Mouse (Mus musculus) embryonic facial prominence, embryonic 14.5 days (tissue): ENCODE results near the gene Jsrp1. TPM values are rescaled to one million over a fixed set of nuclear protein-coding genes. Genes with fewer than 3 reads are reported as not detected.
"Not testable (repeated sequence)": the region's sequence is repeated elsewhere in the genome, so short reads cannot be mapped to it uniquely, and the experiment has no call there.

ENCODE experiments used
- ATAC-seq: fragments of 200-750 bp; cut with Nextera tagmentation; 2 replicates; pipeline ENCODE4 v1.8.0; 2017; ENCODE audit warnings: low read depth, moderate number of reproducible peaks, moderate TSS enrichment
- DNase-seq: peaks from one replicate; pipeline ENCODE4 v3.0.0-alpha.2; 2015; ENCODE audit warnings: low spot score
- H3K27ac ChIP-seq: fragments of 300-500 bp; sonication (generic); replicated peaks from 2 replicates; pipeline ENCODE4 v1.5.1; 2014; ENCODE audit warnings: low read depth, mild to moderate bottlenecking, low read length, moderate library complexity
- H3K27me3 ChIP-seq: fragments of 300-500 bp; sonication (generic); replicated peaks from 2 replicates; pipeline ENCODE4 v1.6.1; 2014; ENCODE audit warnings: low read length; ENCODE audit not compliant: control insufficient read depth, insufficient read depth
- H3K36me3 ChIP-seq: fragments of 300-500 bp; sonication (generic); 2 replicates; pipeline ENCODE4 v1.6.1; 2014; ENCODE audit warnings: low read length, mixed read lengths; ENCODE audit not compliant: control insufficient read depth, insufficient read depth
- H3K4me1 ChIP-seq: fragments of 300-500 bp; sonication (generic); 2 replicates; pipeline ENCODE4 v1.6.1; 2014; ENCODE audit warnings: antibody characterized with exemption, low read length; ENCODE audit not compliant: control insufficient read depth, insufficient read depth
- H3K4me2 ChIP-seq: fragments of 300-500 bp; sonication (generic); 2 replicates; pipeline ENCODE4 v1.6.1; 2014; ENCODE audit warnings: low read depth, mild to moderate bottlenecking, low read length, moderate library complexity, mixed read lengths
- H3K4me3 ChIP-seq: fragments of 300-500 bp; sonication (generic); 2 replicates; pipeline ENCODE4 v1.5.1; 2014; ENCODE audit warnings: low read depth, mild to moderate bottlenecking, low read length
- H3K9ac ChIP-seq: fragments of 300-500 bp; sonication (generic); 2 replicates; pipeline ENCODE4 v1.6.1; 2014; ENCODE audit warnings: low read depth, mild to moderate bottlenecking, low read length, moderate library complexity, mixed read lengths
- H3K9me3 ChIP-seq: fragments of 300-500 bp; sonication (generic); 2 replicates; pipeline ENCODE4 v1.6.1; 2016; ENCODE audit warnings: low read length; ENCODE audit not compliant: control insufficient read depth
- WGBS: fragments of 180-500 bp; shearing (Covaris S2); extraction: QIAGEN DNeasy Blood & Tissue Kit; methylation state at CpG from one replicate; pipeline ENCODE4 v1.1.7; 2014; 5-methylcytosine and 5-hydroxymethylcytosine counted together
- polyA plus RNA-seq: library from polyadenylated mRNA; unstranded; fragments of >200 nt; fragmentation: Nextera tagmentation; extraction: Ambion mirVana; gene quantifications from 2 replicates; pipeline ENCODE4 v1.2.1, GENCODE M21; 2014

Gene Jsrp1
- polyA plus RNA-seq, 1 experiment from 2014 or later, result 20.3 TPM

DNA sequence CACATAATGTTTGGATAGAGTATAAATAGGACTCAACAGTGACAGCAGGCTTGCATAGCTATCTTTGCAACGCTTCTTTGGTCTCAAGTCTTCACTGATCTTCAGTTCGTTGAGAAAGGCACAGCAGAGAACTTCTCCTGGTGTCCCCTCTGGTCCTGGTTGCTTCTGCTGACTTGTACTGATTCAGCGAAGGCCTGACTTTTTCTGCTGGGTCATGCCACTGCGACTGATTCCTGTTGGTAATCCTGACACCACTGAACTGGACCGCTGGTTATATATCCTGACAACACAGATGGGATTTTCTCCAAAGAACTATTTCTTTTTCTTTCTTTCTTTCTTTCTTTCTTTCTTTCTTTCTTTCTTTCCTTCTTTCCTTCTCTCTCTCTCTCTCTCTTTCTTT lies 9.2 kb upstream of the Jsrp1 start:
- no peak overlapping the region for H3K4me3 ChIP-seq
- H3K4me2 ChIP-seq, result no peak overlapping the region
- ATAC-seq (no peak), DNase-seq (no peak)
- H3K27me3 ChIP-seq, result no peaks in the 10 kb centered on the region
- WGBS, result 84% methylated on average over 5 of the region's 5 CpGs
- no peaks in the 10 kb centered on the region for H3K9me3 ChIP-seq
- H3K9ac ChIP-seq, result no peak overlapping the region
- no peak overlapping the region for H3K27ac ChIP-seq
- no peaks in the 10 kb centered on the region for H3K36me3 ChIP-seq
- H3K4me1 ChIP-seq, result 0 out of 2 replicates have a peak, but pooled peaks cover under 1% of the 10 kb centered on the region

DNA sequence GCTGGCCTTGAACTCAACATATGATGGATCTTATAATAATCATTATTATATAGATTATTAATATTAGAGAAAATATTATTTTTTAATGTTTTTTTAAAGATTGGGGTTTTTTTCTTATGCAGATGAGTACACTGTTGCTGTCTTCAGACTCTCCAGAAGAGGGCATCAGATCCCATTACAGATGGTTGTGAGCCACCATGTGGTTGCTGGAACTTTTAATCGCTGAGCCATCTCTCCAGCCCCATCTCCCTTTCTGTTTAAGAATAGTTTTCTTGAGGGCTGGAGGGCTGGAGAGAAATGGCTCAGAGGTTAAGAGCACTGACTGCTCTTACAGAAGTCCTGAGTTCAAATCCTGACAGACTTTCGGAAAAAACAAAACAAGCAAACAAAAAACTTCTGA lies 8.7 kb upstream of the Jsrp1 start:
- WGBS, result 47% methylated on average over 2 of the region's 2 CpGs
- H3K9ac ChIP-seq, result no peak overlapping the region
- no peak overlapping the region for H3K4me2 ChIP-seq
- ATAC-seq (no peak), DNase-seq (no peak)
- H3K27me3 ChIP-seq, result no peaks in the 10 kb centered on the region
- no peak overlapping the region for H3K4me3 ChIP-seq
- no peak overlapping the region for H3K27ac ChIP-seq
- no peaks in the 10 kb centered on the region for H3K9me3 ChIP-seq
- H3K36me3 ChIP-seq, result no peaks in the 10 kb centered on the region
- H3K4me1 ChIP-seq, result no peaks in the 10 kb centered on the region

DNA sequence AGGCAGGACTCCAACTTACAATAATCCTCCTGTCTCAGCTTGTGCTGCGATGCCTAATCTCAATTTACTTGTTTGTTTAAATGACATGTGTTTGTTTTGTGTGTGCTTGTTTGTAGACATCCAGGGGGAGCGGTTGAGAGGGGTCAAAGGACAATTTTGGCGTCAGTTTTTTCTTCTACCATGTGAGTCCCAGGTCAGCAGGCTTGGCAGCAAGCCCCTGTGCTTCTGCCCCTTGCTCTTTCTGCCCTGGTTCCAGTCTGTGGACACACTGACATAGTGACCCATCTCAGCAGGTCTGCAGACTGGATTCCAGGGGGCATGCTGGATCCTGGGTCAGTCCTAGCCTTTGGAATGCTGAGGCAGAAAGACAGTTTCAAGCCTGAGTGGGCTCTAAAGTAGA lies 6.1 kb upstream of the Jsrp1 start:
- Histone ChIP-seq H3K27ac (no peak overlapping the region), H3K4me2 (no peak overlapping the region), H3K9ac (no peak overlapping the region), H3K4me3 (no peak overlapping the region), H3K27me3 (no peaks in the 10 kb centered on the region), H3K9me3 (no peaks in the 10 kb centered on the region), H3K36me3 (no peaks in the 10 kb centered on the region), H3K4me1 (no peaks in the 10 kb centered on the region)
- 36% methylated on average over 3 of the region's 3 CpGs for WGBS
- no peak for DNase-seq
- ATAC-seq, result no peak

DNA sequence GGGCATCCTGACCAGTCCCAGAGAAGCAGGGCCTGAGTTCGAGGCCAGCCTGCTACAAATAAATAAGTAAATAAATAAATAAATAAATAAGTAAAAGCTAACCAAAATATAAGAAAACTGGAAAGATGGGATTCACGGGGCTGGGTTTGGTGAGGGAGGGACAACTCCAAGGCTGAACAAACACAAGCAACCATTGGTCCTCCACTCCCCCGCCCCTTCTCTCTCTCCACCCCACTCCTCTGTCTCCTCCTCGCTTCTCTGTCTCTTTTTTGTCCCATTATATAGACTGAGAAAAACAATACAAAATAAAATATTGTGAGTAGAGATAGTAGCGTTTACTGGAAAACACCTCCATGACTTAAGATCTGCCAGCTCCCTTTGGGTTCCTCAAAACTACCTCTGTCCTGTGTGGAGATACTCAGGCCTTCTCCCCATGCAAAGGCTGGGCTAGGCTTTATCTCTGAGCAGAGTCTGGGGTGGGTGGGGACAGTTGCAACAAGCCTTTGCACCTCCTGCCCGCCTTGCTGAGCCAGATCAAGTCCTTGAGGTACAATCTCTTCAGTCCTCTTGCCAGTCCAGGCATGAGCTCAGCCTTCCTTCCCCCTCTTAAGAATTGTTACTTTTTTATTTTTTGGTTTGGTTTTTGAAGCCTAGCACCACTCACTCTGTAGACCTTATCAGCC lies 5.4 kb upstream of the Jsrp1 start:
- no peaks in the 10 kb centered on the region for H3K4me1 ChIP-seq
- no peak overlapping the region for H3K4me2 ChIP-seq
- no peaks in the 10 kb centered on the region for H3K9me3 ChIP-seq
- H3K27me3 ChIP-seq, result no peaks in the 10 kb centered on the region
- 61% methylated on average over 6 of the region's 6 CpGs for WGBS
- H3K4me3 ChIP-seq, result no peak overlapping the region
- no peaks in the 10 kb centered on the region for H3K36me3 ChIP-seq
- 0 out of 2 replicates have a peak overlapping the region, but pooled peaks have one; percentile 19 for H3K9ac ChIP-seq
- no peak for DNase-seq
- H3K27ac ChIP-seq, result no peak overlapping the region
- no peak for ATAC-seq

DNA sequence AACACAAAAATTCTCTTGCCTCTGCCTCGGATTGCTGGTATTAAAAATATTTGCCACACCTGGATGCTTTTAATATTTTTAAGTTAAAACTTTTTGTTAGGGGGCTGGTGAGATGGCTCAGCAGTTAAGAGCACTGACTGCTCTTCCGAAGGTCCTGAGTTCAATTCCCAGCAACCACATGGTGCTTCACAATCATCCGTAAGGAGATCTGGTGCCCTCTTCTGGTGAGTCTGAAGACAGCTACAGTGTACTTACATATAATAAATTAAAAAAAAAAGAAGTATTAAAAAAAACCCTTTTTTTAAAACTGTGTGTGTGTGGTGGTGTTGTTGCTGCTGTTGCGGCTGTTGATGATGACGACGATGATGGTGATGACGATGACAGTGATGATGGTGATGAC lies 4.7 kb upstream of the Jsrp1 start:
- H3K36me3 ChIP-seq, H3K27ac ChIP-seq, H3K9me3 ChIP-seq, H3K4me2 ChIP-seq, H3K27me3 ChIP-seq, DNase-seq, H3K4me1 ChIP-seq, ATAC-seq, H3K4me3 ChIP-seq, H3K9ac ChIP-seq: not testable (repeated sequence)
- 85% methylated on average over 7 of the region's 7 CpGs for WGBS

DNA sequence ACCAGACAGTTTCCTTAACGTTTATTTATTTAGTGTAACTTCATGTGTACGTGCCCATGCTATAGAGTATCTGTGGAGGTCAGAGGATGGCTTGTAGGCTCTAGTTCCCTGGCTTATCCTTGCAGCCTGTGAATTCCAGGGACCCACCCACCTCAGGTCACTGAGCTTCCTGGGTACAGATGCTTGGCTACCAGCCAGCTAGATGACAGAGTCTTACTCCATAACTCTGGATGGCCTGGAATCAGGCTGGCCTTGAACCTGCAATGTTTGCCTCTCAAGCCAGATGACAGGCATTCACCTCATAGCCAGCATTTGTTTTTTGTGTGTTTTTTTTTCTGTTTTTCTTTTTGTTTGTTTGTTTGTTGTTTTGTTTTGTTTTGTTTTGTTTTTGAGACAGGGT lies 3.9 kb upstream of the Jsrp1 start:
- DNase-seq, result no peak
- H3K4me3 ChIP-seq, result no peak overlapping the region
- 66% methylated on average over 2 of the region's 2 CpGs for WGBS
- H3K4me2 ChIP-seq, result no peak overlapping the region
- H3K4me1 ChIP-seq, result no peaks in the 10 kb centered on the region
- H3K27ac ChIP-seq, result no peak overlapping the region
- no peaks in the 10 kb centered on the region for H3K36me3 ChIP-seq
- ATAC-seq, result no peak
- no peaks in the 10 kb centered on the region for H3K9me3 ChIP-seq
- H3K9ac ChIP-seq, result no peak overlapping the region
- no peaks in the 10 kb centered on the region for H3K27me3 ChIP-seq

DNA sequence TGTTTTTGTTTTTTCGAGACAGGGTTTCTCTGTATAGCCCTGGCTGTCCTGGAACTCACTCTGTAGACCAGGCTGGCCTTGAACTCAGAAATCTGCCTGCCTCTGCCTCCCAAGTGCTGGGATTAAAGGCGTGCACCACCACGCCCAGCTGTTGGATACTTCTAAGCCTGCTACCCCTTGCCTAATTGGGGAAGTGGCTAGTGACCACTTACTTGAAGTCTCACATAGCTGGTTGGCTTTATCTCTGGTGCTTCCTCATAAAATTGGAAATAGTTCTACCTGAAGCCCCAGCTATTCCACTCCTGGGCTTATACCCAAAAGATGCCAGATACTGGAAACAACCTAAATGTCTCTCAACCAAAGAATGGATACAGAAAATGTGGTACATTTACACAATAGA lies 3.0 kb upstream of the Jsrp1 start:
- not testable (repeated sequence) for H3K27me3 ChIP-seq, H3K36me3 ChIP-seq, ATAC-seq, H3K4me2 ChIP-seq, H3K9ac ChIP-seq, H3K4me3 ChIP-seq, H3K4me1 ChIP-seq, H3K27ac ChIP-seq, DNase-seq, H3K9me3 ChIP-seq
- WGBS, result 79% methylated on average over 3 of the region's 3 CpGs

DNA sequence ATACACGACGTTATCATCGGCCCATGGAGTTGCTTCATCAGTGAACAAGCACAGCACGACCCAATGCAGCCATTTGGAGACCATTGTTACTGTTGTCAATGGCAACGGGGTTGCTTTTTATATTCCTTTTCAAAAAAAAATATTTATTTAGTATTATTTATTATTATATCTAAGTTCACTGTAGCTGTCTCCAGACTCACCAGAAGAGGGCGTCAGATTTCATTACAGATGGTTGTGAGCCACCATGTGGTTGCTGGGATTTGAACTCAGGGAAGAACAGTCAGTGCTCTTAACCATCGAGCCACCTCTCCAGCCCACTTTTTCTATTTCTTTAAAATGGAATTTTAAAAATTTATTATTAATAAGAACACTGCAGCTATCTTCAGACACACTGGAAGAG lies 1.5 kb upstream of the Jsrp1 start:
- WGBS, result 66% methylated on average over 7 of the region's 7 CpGs
- Histone ChIP-seq H3K4me1 (peaks cover 3% of the 10 kb centered on the region; the same call in 1 of the 2 replicates), H3K4me2 (no peak overlapping the region), H3K9me3 (no peaks in the 10 kb centered on the region), H3K9ac (no peak overlapping the region), H3K36me3 (no peaks in the 10 kb centered on the region), H3K4me3 (no peak overlapping the region), H3K27me3 (peaks cover 4% of the 10 kb centered on the region; the same call in 1 of the 2 replicates), H3K27ac (no peak overlapping the region)
- no peak for DNase-seq
- ATAC-seq, result no peak

DNA sequence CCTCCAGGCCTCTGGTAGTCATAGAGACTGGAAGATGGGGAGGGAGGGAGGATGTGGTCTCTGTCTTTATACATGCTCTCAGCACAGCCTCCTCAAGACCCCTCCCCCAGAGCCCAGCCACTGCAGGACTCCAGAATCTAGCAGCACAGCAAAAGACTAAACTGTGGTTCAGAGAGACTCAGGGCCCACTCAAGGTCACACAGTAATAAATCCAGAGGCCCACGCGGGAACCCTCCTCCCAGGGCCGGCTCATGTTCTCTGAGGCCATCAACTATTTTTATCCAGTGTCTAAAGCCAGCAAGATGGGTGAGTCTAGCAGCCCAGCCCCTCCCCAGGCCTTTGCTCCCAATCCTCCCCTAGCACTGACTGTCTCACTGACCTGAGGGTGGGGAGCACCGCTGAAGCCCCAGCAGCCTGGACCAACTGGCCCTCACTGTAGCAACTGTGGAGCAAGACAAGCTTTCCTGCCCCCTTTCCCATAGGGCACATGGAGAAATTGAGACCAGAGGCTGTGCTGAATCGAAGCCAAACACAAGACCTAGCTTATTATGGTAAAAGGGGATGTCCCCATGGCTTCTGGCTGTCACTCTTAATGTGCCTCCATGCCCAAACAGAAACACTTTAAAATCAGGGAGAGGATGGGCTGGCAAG lies 782 bp downstream of the Jsrp1 start:
- Histone ChIP-seq H3K4me3 (no peak overlapping the region), H3K27ac (no peak overlapping the region), H3K36me3 (no peaks in the 10 kb centered on the region), H3K9ac (no peak overlapping the region; the same call in 1 of the 2 replicates), H3K4me2 (no peak overlapping the region), H3K4me1 (peaks cover 8% of the 10 kb centered on the region), H3K9me3 (no peaks in the 10 kb centered on the region), H3K27me3 (peaks cover 21% of the 10 kb centered on the region)
- DNase-seq (no peak), ATAC-seq (no peak)
- WGBS, result 64% methylated on average over 5 of the region's 5 CpGs
